Mouse (Mus musculus): ENCODE measurements around the gene Yrdc. TPM values are rescaled to one million over a fixed set of nuclear protein-coding genes. Genes with fewer than 3 reads are reported as not detected.
A peak's percentile ranks its signal among the peaks of the same experiment; 100 is the strongest.

The Yrdc gene
- polyA plus RNA-seq, 1 experiment from 2014 or later, result 27.3 TPM

GRCm38 (mm10) chr4:124815901-124816300 lies 34.6 kb upstream of the Yrdc start:
- Histone ChIP-seq H3K36me3 (ENCODE audit: control insufficient read depth, insufficient read depth, low read length) (no peaks in the 10 kb centered on the region), H3K4me2 (ENCODE audit: low read depth, low read length) (no peak overlapping the region), H3K27me3 (replicated peaks; ENCODE audit: control insufficient read depth, insufficient read depth, low read length) (no peaks in the 10 kb centered on the region), H3K9me3 (ENCODE audit: control insufficient read depth, low read length) (no peaks in the 10 kb centered on the region), H3K9ac (ENCODE audit: low read depth, low read length) (no peak overlapping the region), H3K4me1 (ENCODE audit: control insufficient read depth, insufficient read depth, low read length) (peaks cover 17% of the 10 kb centered on the region), H3K27ac (ENCODE audit: low read length) (no peak overlapping the region), H3K4me3 (ENCODE audit: low read length) (no peak overlapping the region)
- ATAC-seq, result no peak
- 93% methylated on average over 11 of the region's 11 CpGs for WGBS

GRCm38 (mm10) chr4:124817803-124818202 lies 32.7 kb upstream of the Yrdc start:
- Histone ChIP-seq H3K36me3 (ENCODE audit: control insufficient read depth, insufficient read depth, low read length) (no peaks in the 10 kb centered on the region), H3K4me1 (ENCODE audit: control insufficient read depth, insufficient read depth, low read length) (peaks cover 17% of the 10 kb centered on the region), H3K9ac (ENCODE audit: low read depth, low read length) (no peak overlapping the region), H3K4me2 (ENCODE audit: low read depth, low read length) (no peak overlapping the region), H3K27ac (ENCODE audit: low read length) (no peak overlapping the region), H3K9me3 (ENCODE audit: control insufficient read depth, low read length) (no peaks in the 10 kb centered on the region), H3K4me3 (ENCODE audit: low read length) (no peak overlapping the region), H3K27me3 (replicated peaks; ENCODE audit: control insufficient read depth, insufficient read depth, low read length) (no peaks in the 10 kb centered on the region)
- ATAC-seq, result peak; percentile 96
- WGBS, result 27% methylated on average over 6 of the region's 6 CpGs

- Histone ChIP-seq H3K4me2 (ENCODE audit: low read depth, low read length) (no peak overlapping the region), H3K4me3 (ENCODE audit: low read length) (no peak overlapping the region), H3K4me1 (ENCODE audit: control insufficient read depth, insufficient read depth, low read length) (peaks cover 17% of the 10 kb centered on the region), H3K27me3 (replicated peaks; ENCODE audit: control insufficient read depth, insufficient read depth, low read length) (no peaks in the 10 kb centered on the region), H3K9ac (ENCODE audit: low read depth, low read length) (no peak overlapping the region), H3K9me3 (ENCODE audit: control insufficient read depth, low read length) (no peaks in the 10 kb centered on the region), H3K36me3 (ENCODE audit: control insufficient read depth, insufficient read depth, low read length) (no peaks in the 10 kb centered on the region), H3K27ac (ENCODE audit: low read length) (no peak overlapping the region)
- peak; percentile 49 for ATAC-seq
- 71% methylated on average over 4 of the region's 4 CpGs for WGBS
These were observed 31.6 kb upstream of the Yrdc start for GRCm38 (mm10) chr4:124818832-124819231.

- Histone ChIP-seq H3K4me3 (ENCODE audit: low read length) (no peak overlapping the region), H3K9me3 (ENCODE audit: control insufficient read depth, low read length) (no peaks in the 10 kb centered on the region), H3K9ac (ENCODE audit: low read depth, low read length) (no peak overlapping the region), H3K36me3 (ENCODE audit: control insufficient read depth, insufficient read depth, low read length) (0 out of 2 replicates have a peak, but pooled peaks cover 8% of the 10 kb centered on the region), H3K4me2 (ENCODE audit: low read depth, low read length) (no peak overlapping the region), H3K27me3 (replicated peaks; ENCODE audit: control insufficient read depth, insufficient read depth, low read length) (no peaks in the 10 kb centered on the region), H3K27ac (ENCODE audit: low read length) (no peak overlapping the region), H3K4me1 (ENCODE audit: control insufficient read depth, insufficient read depth, low read length) (no peaks in the 10 kb centered on the region)
- 94% methylated on average over 6 of the region's 6 CpGs for WGBS
- no peak for ATAC-seq
These were observed 25.5 kb upstream of the Yrdc start for GRCm38 (mm10) chr4:124824967-124825366.

GRCm38 (mm10) chr4:124825371-124825965 lies 25.0 kb upstream of the Yrdc start:
- Histone ChIP-seq H3K4me3 (ENCODE audit: low read length) (no peak overlapping the region), H3K36me3 (ENCODE audit: control insufficient read depth, insufficient read depth, low read length) (0 out of 2 replicates have a peak, but pooled peaks cover 8% of the 10 kb centered on the region), H3K27me3 (replicated peaks; ENCODE audit: control insufficient read depth, insufficient read depth, low read length) (no peaks in the 10 kb centered on the region), H3K4me2 (ENCODE audit: low read depth, low read length) (no peak overlapping the region), H3K9me3 (ENCODE audit: control insufficient read depth, low read length) (no peaks in the 10 kb centered on the region), H3K27ac (ENCODE audit: low read length) (no peak overlapping the region), H3K4me1 (ENCODE audit: control insufficient read depth, insufficient read depth, low read length) (no peaks in the 10 kb centered on the region), H3K9ac (ENCODE audit: low read depth, low read length) (no peak overlapping the region)
- ATAC-seq, result no peak
- WGBS, result 96% methylated on average over 21 of the region's 21 CpGs

- no peak overlapping the region for H3K27ac ChIP-seq (ENCODE audit: low read length)
- WGBS, result 65% methylated on average over 5 of the region's 5 CpGs
- H3K36me3 ChIP-seq (ENCODE audit: control insufficient read depth, insufficient read depth, low read length), result peaks cover 17% of the 10 kb centered on the region; the same call in 1 of the 2 replicates
- no peak overlapping the region for H3K4me2 ChIP-seq (ENCODE audit: low read depth, low read length)
- no peak for ATAC-seq
- H3K4me1 ChIP-seq (ENCODE audit: control insufficient read depth, insufficient read depth, low read length), result no peaks in the 10 kb centered on the region
- H3K4me3 ChIP-seq (ENCODE audit: low read length), result no peak overlapping the region
- H3K9me3 ChIP-seq (ENCODE audit: control insufficient read depth, low read length), result no peaks in the 10 kb centered on the region
- H3K27me3 ChIP-seq (replicated peaks; ENCODE audit: control insufficient read depth, insufficient read depth, low read length), result no peaks in the 10 kb centered on the region
- no peak overlapping the region for H3K9ac ChIP-seq (ENCODE audit: low read depth, low read length)
These were observed 20.8 kb upstream of the Yrdc start for GRCm38 (mm10) chr4:124829671-124830070.

GRCm38 (mm10) chr4:124832796-124833195 lies 17.7 kb upstream of the Yrdc start:
- Histone ChIP-seq H3K4me3 (ENCODE audit: low read length) (no peak overlapping the region), H3K4me1 (ENCODE audit: control insufficient read depth, insufficient read depth, low read length) (no peaks in the 10 kb centered on the region), H3K27ac (ENCODE audit: low read length) (no peak overlapping the region), H3K27me3 (replicated peaks; ENCODE audit: control insufficient read depth, insufficient read depth, low read length) (no peaks in the 10 kb centered on the region), H3K4me2 (ENCODE audit: low read depth, low read length) (no peak overlapping the region), H3K9ac (ENCODE audit: low read depth, low read length) (no peak overlapping the region), H3K9me3 (ENCODE audit: control insufficient read depth, low read length) (no peaks in the 10 kb centered on the region), H3K36me3 (ENCODE audit: control insufficient read depth, insufficient read depth, low read length) (peaks cover 8% of the 10 kb centered on the region; the same call in 1 of the 2 replicates)
- no peak for ATAC-seq
- WGBS, result 95% methylated on average over 10 of the region's 10 CpGs

GRCm38 (mm10) chr4:124838035-124838700 lies 12.3 kb upstream of the Yrdc start:
- Histone ChIP-seq H3K27ac (ENCODE audit: low read length) (no peak overlapping the region), H3K27me3 (replicated peaks; ENCODE audit: control insufficient read depth, insufficient read depth, low read length) (no peaks in the 10 kb centered on the region), H3K9me3 (ENCODE audit: control insufficient read depth, low read length) (no peaks in the 10 kb centered on the region), H3K4me2 (ENCODE audit: low read depth, low read length) (no peak overlapping the region), H3K4me1 (ENCODE audit: control insufficient read depth, insufficient read depth, low read length) (no peaks in the 10 kb centered on the region), H3K36me3 (ENCODE audit: control insufficient read depth, insufficient read depth, low read length) (peaks cover 8% of the 10 kb centered on the region; the same call in 1 of the 2 replicates), H3K4me3 (ENCODE audit: low read length) (no peak overlapping the region), H3K9ac (ENCODE audit: low read depth, low read length) (no peak overlapping the region)
- 92% methylated on average over 14 of the region's 14 CpGs for WGBS
- no peak for ATAC-seq

GRCm38 (mm10) chr4:124840998-124841397 lies 9.5 kb upstream of the Yrdc start:
- WGBS, result 96% methylated on average over 1 of the region's 1 CpGs
- H3K4me1 ChIP-seq (ENCODE audit: control insufficient read depth, insufficient read depth, low read length), result no peaks in the 10 kb centered on the region
- no peak overlapping the region for H3K4me2 ChIP-seq (ENCODE audit: low read depth, low read length)
- H3K4me3 ChIP-seq (ENCODE audit: low read length), result no peak overlapping the region
- no peak overlapping the region for H3K9ac ChIP-seq (ENCODE audit: low read depth, low read length)
- H3K27me3 ChIP-seq (replicated peaks; ENCODE audit: control insufficient read depth, insufficient read depth, low read length), result no peaks in the 10 kb centered on the region
- H3K36me3 ChIP-seq (ENCODE audit: control insufficient read depth, insufficient read depth, low read length), result peaks cover 6% of the 10 kb centered on the region; the same call in 1 of the 2 replicates
- ATAC-seq, result no peak
- no peak overlapping the region for H3K27ac ChIP-seq (ENCODE audit: low read length)
- H3K9me3 ChIP-seq (ENCODE audit: control insufficient read depth, low read length), result no peaks in the 10 kb centered on the region
